Mouse (Mus musculus) small intestine, adult 2 months (tissue): ENCODE results near the gene Cmtm8. TPM values are rescaled to one million over a fixed set of nuclear protein-coding genes. Genes with fewer than 3 reads are reported as not detected.

Experiments used
- H3K27ac ChIP-seq: fragments of 200-500 bp; 2 replicates; pipeline ENCODE4 v1.5.1; 2012; ENCODE audit warnings: low read depth, low read length, control low read depth, inconsistent platforms; ENCODE audit not compliant: insufficient read depth
- H3K27me3 ChIP-seq: fragments of 200-500 bp; 2 replicates; pipeline ENCODE4 v1.6.1; 2012; ENCODE audit warnings: mild to moderate bottlenecking, moderate library complexity, low read length, inconsistent platforms; ENCODE audit not compliant: control insufficient read depth, insufficient read depth
- H3K36me3 ChIP-seq: fragments of 200-500 bp; 2 replicates; pipeline ENCODE4 v1.6.1; 2012; ENCODE audit warnings: mild to moderate bottlenecking, low read length, control low read depth, inconsistent platforms; ENCODE audit not compliant: control insufficient read depth, insufficient read depth
- H3K4me1 ChIP-seq: fragments of 200-500 bp; 2 replicates; pipeline ENCODE4 v1.6.1; 2012; ENCODE audit warnings: low read length, inconsistent platforms, mixed read lengths; ENCODE audit not compliant: control insufficient read depth, insufficient read depth, insufficient read length
- H3K4me3 ChIP-seq: fragments of 200-500 bp; 2 replicates; pipeline ENCODE4 v1.5.1; 2012; ENCODE audit warnings: low read depth, mild to moderate bottlenecking, control low read depth, inconsistent platforms, low read length, moderate library complexity
- CTCF ChIP-seq: fragments of 200-500 bp; IDR thresholded peaks from 2 replicates; pipeline ENCODE4 v1.5.1; 2012; ENCODE audit warnings: low read depth, mild to moderate bottlenecking, control low read depth, inconsistent platforms, low read length, moderate library complexity, mixed read lengths; ENCODE audit not compliant: insufficient replicate concordance, insufficient read length; ENCODE audit errors: extremely low read depth
- POLR2A ChIP-seq: fragments of 200-500 bp; IDR thresholded peaks from 2 replicates; pipeline ENCODE4 v1.6.1; 2012; ENCODE audit warnings: low read depth, mild to moderate bottlenecking, control low read depth, inconsistent platforms, low read length, moderate library complexity
- WGBS: fragments of 180-500 bp; shearing (Covaris S2); methylation state at CpG from one replicate; pipeline ENCODE4 v1.1.7; 2018; 5-methylcytosine and 5-hydroxymethylcytosine counted together
- polyA plus RNA-seq: library from polyadenylated mRNA; depleted of rRNA; stranded (reverse); fragments of >200 nt; gene quantifications from 2 replicates; pipeline ENCODE4 v1.2.3, GENCODE M21; 2012

Cmtm8 gene
- polyA plus RNA-seq, 1 experiment, result 2.9 TPM

- Histone ChIP-seq H3K27me3 (no peaks in the 10 kb centered on the region), H3K27ac (no peak overlapping the region), H3K4me3 (peak overlapping the region; percentile 76), H3K4me1 (peaks cover 10% of the 10 kb centered on the region), H3K36me3 (no peaks in the 10 kb centered on the region)
- 66% methylated on average over 23 of the region's 23 CpGs for WGBS
- TF ChIP-seq POLR2A, result no peak
- TF ChIP-seq CTCF, result no peak
Measured at GRCm38 (mm10) chr9:114779984-114780745, 63.8 kb downstream of the Cmtm8 start.

GRCm38 (mm10) chr9:114778877-114779276 is 65.1 kb downstream of the Cmtm8 start:
- no peak overlapping the region for H3K4me3 ChIP-seq
- H3K27me3 ChIP-seq, result no peaks in the 10 kb centered on the region
- H3K4me1 ChIP-seq, result peaks cover 10% of the 10 kb centered on the region
- no peaks in the 10 kb centered on the region for H3K36me3 ChIP-seq
- H3K27ac ChIP-seq, result no peak overlapping the region
- no peak for TF ChIP-seq CTCF
- no peak for TF ChIP-seq POLR2A
- 89% methylated on average over 7 of the region's 7 CpGs for WGBS

- Histone ChIP-seq H3K36me3 (no peaks in the 10 kb centered on the region), H3K27me3 (no peaks in the 10 kb centered on the region), H3K27ac (no peak overlapping the region), H3K4me1 (peaks cover 10% of the 10 kb centered on the region), H3K4me3 (no peak overlapping the region)
- TF ChIP-seq CTCF, result no peak
- no peak for TF ChIP-seq POLR2A
- 76% methylated on average over 7 of the region's 7 CpGs for WGBS
Measured at GRCm38 (mm10) chr9:114778047-114778390, 65.9 kb downstream of the Cmtm8 start.

- 57% methylated on average over 6 of the region's 6 CpGs for WGBS
- H3K27me3 ChIP-seq, result no peaks in the 10 kb centered on the region
- TF ChIP-seq POLR2A (no peak), CTCF (no peak)
- peaks cover 10% of the 10 kb centered on the region for H3K4me1 ChIP-seq
- no peaks in the 10 kb centered on the region; the same call in 1 of the 2 replicates for H3K36me3 ChIP-seq
- H3K4me3 ChIP-seq, result no peak overlapping the region
- H3K27ac ChIP-seq, result no peak overlapping the region
Measured at GRCm38 (mm10) chr9:114777178-114778046, 66.5 kb downstream of the Cmtm8 start.

GRCm38 (mm10) chr9:114776361-114776760 is 67.6 kb downstream of the Cmtm8 start:
- H3K27me3 ChIP-seq, result no peaks in the 10 kb centered on the region
- peaks cover 10% of the 10 kb centered on the region for H3K4me1 ChIP-seq
- 91% methylated on average over 3 of the region's 3 CpGs for WGBS

GRCm38 (mm10) chr9:114775272-114775671 is 68.7 kb downstream of the Cmtm8 start:
- H3K27ac ChIP-seq, result no peak overlapping the region
- H3K36me3 ChIP-seq, result no peaks in the 10 kb centered on the region; the same call in 1 of the 2 replicates
- H3K4me1 ChIP-seq, result peaks cover 10% of the 10 kb centered on the region
- H3K27me3 ChIP-seq, result no peaks in the 10 kb centered on the region
- H3K4me3 ChIP-seq, result no peak overlapping the region
- no peak for TF ChIP-seq POLR2A
- TF ChIP-seq CTCF, result no peak
- 69% methylated on average over 4 of the region's 4 CpGs for WGBS

More at GRCm38 (mm10) chr9:114776361-114776760, 67.6 kb downstream of the Cmtm8 start:
- H3K4me3 ChIP-seq, result no peak overlapping the region
- H3K36me3 ChIP-seq, result no peaks in the 10 kb centered on the region; the same call in 1 of the 2 replicates
- H3K27ac ChIP-seq, result no peak overlapping the region
- TF ChIP-seq CTCF (no peak), POLR2A (no peak)

GRCm38 (mm10) chr9:114774629-114775028 is 69.3 kb downstream of the Cmtm8 start:
- Histone ChIP-seq H3K4me1 (peaks cover 10% of the 10 kb centered on the region), H3K27ac (no peak overlapping the region), H3K36me3 (no peaks in the 10 kb centered on the region; the same call in 1 of the 2 replicates), H3K27me3 (no peaks in the 10 kb centered on the region), H3K4me3 (no peak overlapping the region)
- TF ChIP-seq CTCF (no peak), POLR2A (no peak)
- WGBS, result 69% methylated on average over 6 of the region's 6 CpGs
